ENCODE assay signal across 19 mouse cellular contexts in the genomic region with DNA sequence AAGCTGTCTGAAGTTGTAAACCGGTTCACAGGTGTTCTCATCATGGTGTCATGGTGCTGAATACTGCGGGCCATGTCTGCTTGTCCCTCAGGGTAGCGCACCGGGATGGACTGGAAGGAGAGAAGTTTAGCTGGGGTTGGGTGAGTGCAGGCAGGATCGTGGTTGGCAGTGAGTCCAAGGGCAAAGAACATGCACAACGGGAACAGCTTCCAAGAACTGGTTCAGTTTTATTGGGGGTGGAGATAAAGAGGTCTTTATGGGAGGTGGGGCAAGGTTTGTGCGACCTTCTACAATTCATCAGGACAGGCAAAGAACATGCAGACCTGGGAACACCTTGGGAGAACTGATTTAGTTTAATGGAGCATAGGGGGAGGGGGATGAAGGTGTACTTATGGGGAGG.
"Had no signal": no experiment of that assay in that cellular context is flagged by ENCODE, and none has a peak within 500 bp of the region (broad histone marks: within the 10 kb centered on the region; RNA-seq: fewer than 3 reads in every experiment).

No protein-coding gene starts in this region.

- H3K27ac ChIP-seq: limb, embryonic 10.5 days; limb, embryonic 13.5 days; liver, embryonic 14.5 days; macrophage; midbrain, embryonic 12.5 days; midbrain, embryonic 15.5 days; neural tube, embryonic 13.5 days; stomach, embryonic 15.5 days had no signal

- H3K4me3 ChIP-seq: limb, embryonic 10.5 days; limb, embryonic 13.5 days; midbrain, embryonic 12.5 days; midbrain, embryonic 15.5 days; myocyte; neural tube, embryonic 13.5 days; stomach, embryonic 15.5 days had no signal

- DNase-seq: kidney, adult 8-10 months; kidney, postnatal 14 days; kidney, postnatal 4 days; liver, postnatal 0 days; lung, embryonic 14.5 days; retina, postnatal 1 day; right cerebral cortex, postnatal 25 days; thymus, postnatal 25 days had no signal

- H3K27me3 ChIP-seq: limb, embryonic 13.5 days; midbrain, embryonic 12.5 days; midbrain, embryonic 15.5 days; neural tube, embryonic 13.5 days; stomach, embryonic 15.5 days had no signal

- H3K36me3 ChIP-seq: limb, embryonic 10.5 days; limb, embryonic 13.5 days; midbrain, embryonic 12.5 days; midbrain, embryonic 15.5 days; neural tube, embryonic 13.5 days; stomach, embryonic 15.5 days had no signal

- H3K9me3 ChIP-seq: limb, embryonic 10.5 days; limb, embryonic 13.5 days; midbrain, embryonic 12.5 days; midbrain, embryonic 15.5 days; neural tube, embryonic 13.5 days; stomach, embryonic 15.5 days had no signal

- H3K4me1 ChIP-seq: midbrain, embryonic 12.5 days; midbrain, embryonic 15.5 days; neural tube, embryonic 13.5 days; stomach, embryonic 15.5 days had no signal

- ATAC-seq: liver, postnatal 0 days; lung, postnatal 0 days; midbrain, embryonic 15.5 days had no signal

- H3K9ac ChIP-seq: limb, embryonic 13.5 days; liver, embryonic 14.5 days; liver, postnatal 0 days; lung, embryonic 14.5 days; midbrain, embryonic 12.5 days; midbrain, embryonic 15.5 days; neural tube, embryonic 13.5 days; stomach, embryonic 15.5 days had no signal

- H3K4me2 ChIP-seq: limb, embryonic 13.5 days; liver, embryonic 11.5 days; lung, embryonic 14.5 days; midbrain, embryonic 12.5 days; midbrain, embryonic 15.5 days; neural tube, embryonic 13.5 days; stomach, embryonic 15.5 days had no signal
